Mouse (Mus musculus) brain, embryonic 14.5 days (tissue): ENCODE data around the gene Ipo5.

Experiments
- CTCF ChIP-seq: fragments of 200-500 bp; IDR thresholded peaks from 2 replicates; pipeline ENCODE4 v1.5.1; 2012; ENCODE audit warnings: inconsistent platforms, mild to moderate bottlenecking, moderate library complexity, borderline replicate concordance; ENCODE audit not compliant: insufficient read depth, insufficient read length; ENCODE audit errors: extremely low read depth
- POLR2A ChIP-seq: fragments of 200-500 bp; IDR thresholded peaks from 2 replicates; pipeline ENCODE4 v1.6.1; 2012; ENCODE audit warnings: mild to moderate bottlenecking, inconsistent platforms, borderline replicate concordance; ENCODE audit not compliant: poor library complexity, insufficient read depth, insufficient read length, severe bottlenecking; ENCODE audit errors: extremely low read depth

DNA sequence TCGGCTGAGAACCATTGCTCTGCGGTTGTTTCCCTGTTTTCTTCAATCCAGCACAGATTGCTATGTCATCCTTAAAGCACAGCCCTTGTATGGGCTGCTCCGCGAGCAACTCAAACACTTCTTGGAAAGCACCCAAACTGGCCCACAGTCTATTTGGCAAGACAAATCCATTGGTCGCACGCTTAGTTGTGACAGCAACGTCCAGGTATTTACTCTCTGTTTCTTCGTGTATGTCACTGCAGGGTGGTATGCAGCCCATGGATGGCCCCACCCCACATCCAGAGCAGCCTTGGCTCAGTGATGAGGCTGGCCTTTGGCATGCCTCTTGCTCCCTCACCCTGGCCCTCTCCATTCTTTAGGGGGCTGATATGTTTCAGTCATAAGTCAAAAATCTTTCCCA, 42.5 kb upstream of the Ipo5 start:
- TF ChIP-seq CTCF, result no peak
- TF ChIP-seq POLR2A, result no peak
